Mouse (Mus musculus) neural tube, embryonic 14.5 days (tissue): ENCODE measurements at regions not wholly inside any gene's neighbourhood (a gene's known extent, or its start where the extent isn't known, plus 50 kb on each side); places are given as distances from the start of the nearest gene placed in this dataset.

Experiments used
- ATAC-seq: fragments of 200-750 bp; cut with Nextera tagmentation; 2 replicates; pipeline ENCODE4 v1.8.0; 2017; ENCODE audit warnings: low read depth, mild to moderate bottlenecking, moderate TSS enrichment, moderate library complexity
- H3K27ac ChIP-seq: fragments of 300-500 bp; sonication (generic); 2 replicates; pipeline ENCODE4 v1.5.1; 2014; ENCODE audit warnings: low read depth, mild to moderate bottlenecking, control low read depth, low read length, moderate library complexity, mixed read lengths
- H3K27me3 ChIP-seq: fragments of 300-500 bp; sonication (generic); 2 replicates; pipeline ENCODE4 v1.6.1; 2014; ENCODE audit warnings: low read length; ENCODE audit not compliant: control insufficient read depth, insufficient read depth
- H3K36me3 ChIP-seq: fragments of 300-500 bp; sonication (generic); 2 replicates; pipeline ENCODE4 v1.6.1; 2014; ENCODE audit warnings: low read length, mixed read lengths; ENCODE audit not compliant: control insufficient read depth, insufficient read depth
- H3K4me1 ChIP-seq: fragments of 300-500 bp; sonication (generic); 2 replicates; pipeline ENCODE4 v1.6.1; 2014; ENCODE audit warnings: low read length; ENCODE audit not compliant: control insufficient read depth, insufficient read depth
- H3K4me2 ChIP-seq: fragments of 300-500 bp; sonication (generic); 2 replicates; pipeline ENCODE4 v1.6.1; 2014; ENCODE audit warnings: mild to moderate bottlenecking, low read depth, low read length, control low read depth
- H3K4me3 ChIP-seq: fragments of 300-500 bp; sonication (generic); 2 replicates; pipeline ENCODE4 v1.5.1; 2014; ENCODE audit warnings: low read depth, low read length, control low read depth, mixed read lengths
- H3K9ac ChIP-seq: fragments of 300-500 bp; sonication (generic); replicated peaks from 2 replicates; pipeline ENCODE4 v1.6.1; 2014; ENCODE audit warnings: low read depth, mild to moderate bottlenecking, control low read depth, low read length, mixed read lengths
- H3K9me3 ChIP-seq: fragments of 300-500 bp; sonication (generic); 2 replicates; pipeline ENCODE4 v1.6.1; 2016; ENCODE audit warnings: low read length; ENCODE audit not compliant: control insufficient read depth
- WGBS: fragments of 180-500 bp; shearing (Covaris S2); extraction: QIAGEN DNeasy Blood & Tissue Kit; methylation state at CpG from one replicate; pipeline ENCODE4 v1.1.7; 2014; 5-methylcytosine and 5-hydroxymethylcytosine counted together

DNA sequence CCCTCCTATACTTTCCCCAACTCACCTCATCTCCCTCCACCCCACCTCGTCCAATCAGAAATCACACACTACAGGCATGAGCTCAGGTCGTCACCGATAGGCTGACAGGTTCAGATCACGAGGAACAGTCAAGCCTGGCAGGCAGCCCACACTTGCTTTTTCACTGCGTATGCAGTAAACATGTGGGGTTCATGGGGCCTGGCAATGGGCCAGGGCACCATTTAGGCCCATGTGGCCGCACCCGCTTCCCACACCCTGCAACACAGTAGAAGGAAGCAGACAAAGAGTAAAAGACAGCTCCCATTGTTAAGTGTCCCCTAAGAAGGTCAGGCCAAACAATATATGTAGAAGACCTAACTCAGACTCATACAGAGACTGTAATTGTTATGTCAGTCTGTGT lies 1064.3 kb downstream of the Slitrk1 start:
- Histone ChIP-seq H3K9ac (no peak overlapping the region), H3K9me3 (no peaks in the 10 kb centered on the region), H3K4me3 (no peak overlapping the region), H3K27ac (no peak overlapping the region), H3K4me2 (no peak overlapping the region), H3K36me3 (no peaks in the 10 kb centered on the region), H3K27me3 (no peaks in the 10 kb centered on the region), H3K4me1 (no peaks in the 10 kb centered on the region)
- WGBS, result 81% methylated on average over 7 of the region's 7 CpGs
- ATAC-seq, result no peak

DNA sequence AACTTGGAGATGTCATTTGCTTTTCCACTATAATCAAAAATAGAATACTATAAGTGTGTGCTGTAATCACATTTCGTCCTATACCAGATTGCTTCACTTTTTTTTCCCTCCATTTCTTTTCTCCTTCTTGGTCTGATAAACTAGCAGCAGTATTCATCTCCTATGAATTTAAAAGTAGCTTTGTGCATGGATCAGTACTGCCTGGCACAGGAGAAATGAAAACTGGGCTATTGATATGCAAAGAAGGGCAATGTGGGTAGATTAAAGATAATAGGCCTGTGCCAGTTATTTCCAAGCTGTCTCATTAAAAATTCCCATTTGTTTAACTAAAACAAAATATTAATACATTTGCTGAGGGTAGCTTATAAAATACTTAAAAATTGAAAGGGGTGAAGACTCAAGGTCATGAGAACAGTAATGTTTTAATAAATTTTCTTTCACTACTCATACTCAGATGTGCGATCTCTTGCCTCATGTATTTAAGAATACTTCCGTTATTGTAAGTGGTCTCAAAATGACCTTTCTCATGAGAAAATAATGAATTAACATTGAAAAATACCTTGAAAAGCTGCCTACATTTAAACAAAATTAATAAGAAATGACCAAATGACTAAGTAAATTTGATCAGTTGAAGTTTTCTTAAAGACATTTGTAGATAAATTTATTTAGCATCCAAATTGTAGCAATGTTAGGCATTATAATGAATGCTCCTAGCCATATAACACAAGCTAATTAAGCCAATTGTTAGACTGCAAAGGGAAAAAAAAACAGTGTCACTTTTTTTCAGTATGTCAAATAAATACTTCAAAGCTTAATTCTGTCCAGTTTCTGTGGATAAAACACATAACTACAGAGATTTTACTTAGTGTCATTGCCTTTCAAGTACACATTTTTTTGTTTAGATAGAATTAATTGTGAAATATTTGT lies 1068.4 kb downstream of the Slitrk1 start:
- ATAC-seq, result no peak
- no peak overlapping the region for H3K4me3 ChIP-seq
- no peak overlapping the region for H3K4me2 ChIP-seq
- no peaks in the 10 kb centered on the region for H3K4me1 ChIP-seq
- H3K36me3 ChIP-seq, result no peaks in the 10 kb centered on the region
- WGBS, result 59% methylated on average over 3 of the region's 3 CpGs
- H3K27me3 ChIP-seq, result no peaks in the 10 kb centered on the region
- H3K27ac ChIP-seq, result no peak overlapping the region
- no peak overlapping the region for H3K9ac ChIP-seq
- H3K9me3 ChIP-seq, result no peaks in the 10 kb centered on the region

GRCm38 (mm10) chr14:107844533-107844932 lies 1069.4 kb downstream of the Slitrk1 start:
- no peaks in the 10 kb centered on the region for H3K9me3 ChIP-seq
- H3K36me3 ChIP-seq, result no peaks in the 10 kb centered on the region
- no peak overlapping the region for H3K27ac ChIP-seq
- no peaks in the 10 kb centered on the region for H3K4me1 ChIP-seq
- no peak overlapping the region for H3K9ac ChIP-seq
- ATAC-seq, result no peak
- 83% methylated on average over 2 of the region's 2 CpGs for WGBS
- H3K4me2 ChIP-seq, result no peak overlapping the region
- no peak overlapping the region for H3K4me3 ChIP-seq
- no peaks in the 10 kb centered on the region for H3K27me3 ChIP-seq

DNA sequence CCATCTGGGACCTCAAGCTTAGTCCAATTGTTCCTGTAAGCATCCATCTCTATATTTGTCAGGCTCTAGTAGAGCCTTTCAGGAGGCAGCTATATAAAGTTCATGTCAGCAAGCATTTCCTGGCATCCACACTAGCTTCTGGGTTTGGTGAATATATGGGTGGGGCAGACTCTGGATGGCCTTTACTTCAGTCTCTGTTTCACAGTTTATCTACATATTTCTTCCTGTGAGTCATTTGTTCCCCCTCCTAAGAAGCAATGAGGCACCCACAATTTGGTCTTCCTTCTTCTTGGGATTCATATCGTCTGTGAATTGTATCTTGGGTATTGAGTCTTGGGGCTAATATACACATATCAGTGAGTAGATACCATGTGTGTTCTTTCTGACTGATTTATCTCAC lies 1081.0 kb downstream of the Slitrk1 start:
- Histone ChIP-seq H3K4me3 (no peak overlapping the region), H3K36me3 (no peaks in the 10 kb centered on the region), H3K9me3 (no peaks in the 10 kb centered on the region), H3K27ac (no peak overlapping the region), H3K4me1 (no peaks in the 10 kb centered on the region), H3K4me2 (no peak overlapping the region), H3K27me3 (no peaks in the 10 kb centered on the region), H3K9ac (no peak overlapping the region)
- no peak for ATAC-seq
- 100% methylated on average over 1 of the region's 1 CpGs for WGBS

DNA sequence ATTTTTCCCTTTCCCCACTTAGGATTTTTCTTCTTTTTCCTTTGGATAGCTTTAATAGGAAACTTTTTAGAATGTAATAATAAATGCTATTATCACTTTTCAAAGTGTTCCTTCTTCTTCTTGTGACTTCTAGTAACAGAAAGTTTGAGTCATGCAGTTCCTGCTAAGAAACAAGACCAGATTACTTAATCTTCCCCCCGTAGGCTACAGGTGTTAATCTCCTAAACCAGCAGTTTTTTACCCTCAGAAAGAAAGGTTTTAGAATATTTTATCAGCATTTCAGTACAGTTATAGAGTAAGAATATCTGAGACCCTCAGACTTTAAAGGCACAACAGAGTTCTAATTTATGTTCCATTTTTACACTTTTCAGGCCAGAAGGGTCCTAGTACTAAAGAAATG lies 1128.7 kb downstream of the Slitrk1 start:
- no peak overlapping the region for H3K27ac ChIP-seq
- no peak for ATAC-seq

More for the DNA sequence above, 1128.7 kb downstream of the Slitrk1 start:
- WGBS, result 84% methylated on average over 1 of the region's 1 CpGs
- Histone ChIP-seq H3K9ac (no peak overlapping the region), H3K9me3 (no peaks in the 10 kb centered on the region), H3K4me3 (no peak overlapping the region), H3K4me2 (no peak overlapping the region), H3K27me3 (no peaks in the 10 kb centered on the region), H3K36me3 (no peaks in the 10 kb centered on the region), H3K4me1 (no peaks in the 10 kb centered on the region)
